Mouse (Mus musculus): ENCODE measurements around the gene Igf2bp1. TPM values are rescaled to one million over a fixed set of nuclear protein-coding genes. Genes with fewer than 3 reads are reported as not detected.

Gene Igf2bp1
- polyA plus RNA-seq, 1 experiment from 2014 or later: 4.3 TPM

DNA sequence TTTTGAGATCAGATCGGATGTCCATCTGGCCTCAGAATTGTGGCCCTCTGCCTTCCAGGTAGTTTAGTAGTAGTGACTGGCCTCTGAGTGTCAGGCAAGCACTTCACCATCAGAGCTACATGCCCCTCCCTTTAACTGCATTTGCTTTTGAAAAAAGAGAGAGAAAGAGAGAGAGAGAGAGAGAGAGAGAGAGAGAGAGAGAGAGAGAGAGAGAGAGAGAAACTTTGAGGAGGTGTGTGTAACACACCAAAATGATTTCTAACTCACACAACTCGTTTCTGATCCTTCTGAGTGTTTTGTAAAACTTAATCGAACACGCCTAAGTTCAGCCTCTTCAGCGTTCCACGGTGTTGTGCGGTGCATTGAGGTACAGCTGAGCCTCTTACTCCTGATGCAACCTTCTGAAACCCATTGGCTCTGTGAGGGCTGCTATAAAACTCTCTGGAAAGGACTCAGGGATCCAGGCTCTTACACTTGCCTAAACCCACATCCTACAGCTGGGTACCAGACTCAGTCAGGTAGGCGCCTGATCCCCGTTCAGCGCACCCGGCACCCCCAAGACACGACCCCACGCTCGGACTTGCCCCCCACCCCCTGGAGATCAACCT lies 91.7 kb downstream of the Igf2bp1 start:
- Histone ChIP-seq H3K9me3 (ENCODE audit: control insufficient read depth, low read length) (no peaks in the 10 kb centered on the region), H3K27ac (replicated peaks) (no peak overlapping the region), H3K36me3 (ENCODE audit: control insufficient read depth, insufficient read depth, low read length) (no peaks in the 10 kb centered on the region), H3K4me2 (replicated peaks; ENCODE audit: low read depth) (peak overlapping the region; percentile 44), H3K4me3 (ENCODE audit: low read depth, low read length) (peak overlapping the region; percentile 26), H3K27me3 (ENCODE audit: control insufficient read depth, insufficient read depth, low read length) (peaks cover 8% of the 10 kb centered on the region), H3K4me1 (replicated peaks; ENCODE audit: control insufficient read depth, insufficient read depth) (0 out of 2 replicates have a peak, but pooled peaks cover 3% of the 10 kb centered on the region), H3K9ac (ENCODE audit: low read length) (no peak overlapping the region)
- no peak for ATAC-seq (ENCODE audit: low FRiP score, low TSS enrichment)
- 7% methylated on average over 14 of the region's 14 CpGs for WGBS
- TF ChIP-seq EP300 (optimal IDR thresholded peaks at IDR 0.05) (no peak), CTCF (IDR thresholded peaks at IDR 0.05; ENCODE audit: low read depth) (no peak)
- no peak for DNase-seq (ENCODE audit: low spot score)

GRCm38 (mm10) chr11:95911579-95911978 lies 94.2 kb downstream of the Igf2bp1 start:
- no peaks in the 10 kb centered on the region for H3K9me3 ChIP-seq (ENCODE audit: control insufficient read depth, low read length)
- H3K27me3 ChIP-seq (ENCODE audit: control insufficient read depth, insufficient read depth, low read length): peaks cover 8% of the 10 kb centered on the region
- 16% methylated on average over 6 of the region's 7 CpGs for WGBS
- H3K4me1 ChIP-seq (replicated peaks; ENCODE audit: control insufficient read depth, insufficient read depth): 0 out of 2 replicates have a peak, but pooled peaks cover 3% of the 10 kb centered on the region
- no peak overlapping the region for H3K9ac ChIP-seq (ENCODE audit: low read length)
- H3K4me2 ChIP-seq (replicated peaks; ENCODE audit: low read depth): no peak overlapping the region
- ATAC-seq (ENCODE audit: low FRiP score, low TSS enrichment) (peak; percentile 53; the same call in 1 of the 2 replicates), DNase-seq (ENCODE audit: low spot score) (peak; percentile 24)
- TF ChIP-seq CTCF (IDR thresholded peaks at IDR 0.05; ENCODE audit: low read depth) (no peak), EP300 (optimal IDR thresholded peaks at IDR 0.05) (no peak)
- H3K27ac ChIP-seq (replicated peaks): no peak overlapping the region
- H3K36me3 ChIP-seq (ENCODE audit: control insufficient read depth, insufficient read depth, low read length): no peaks in the 10 kb centered on the region
- no peak overlapping the region for H3K4me3 ChIP-seq (ENCODE audit: low read depth, low read length)

- 89% methylated on average over 5 of the region's 5 CpGs for WGBS
- peaks cover 3% of the 10 kb centered on the region; the same call in 1 of the 2 replicates for H3K27me3 ChIP-seq (ENCODE audit: control insufficient read depth, insufficient read depth, low read length)
- TF ChIP-seq EP300 (optimal IDR thresholded peaks at IDR 0.05) (no peak), CTCF (IDR thresholded peaks at IDR 0.05; ENCODE audit: low read depth) (no peak)
- ATAC-seq (ENCODE audit: low FRiP score, low TSS enrichment) (no peak), DNase-seq (ENCODE audit: low spot score) (no peak)
- no peaks in the 10 kb centered on the region for H3K9me3 ChIP-seq (ENCODE audit: control insufficient read depth, low read length)
- no peak overlapping the region for H3K9ac ChIP-seq (ENCODE audit: low read length)
- no peaks in the 10 kb centered on the region for H3K4me1 ChIP-seq (replicated peaks; ENCODE audit: control insufficient read depth, insufficient read depth)
- no peak overlapping the region for H3K27ac ChIP-seq (replicated peaks)
- no peak overlapping the region for H3K4me2 ChIP-seq (replicated peaks; ENCODE audit: low read depth)
- H3K36me3 ChIP-seq (ENCODE audit: control insufficient read depth, insufficient read depth, low read length): no peaks in the 10 kb centered on the region
- H3K4me3 ChIP-seq (ENCODE audit: low read depth, low read length): no peak overlapping the region
These were observed 97.8 kb downstream of the Igf2bp1 start for GRCm38 (mm10) chr11:95907805-95908524.

Small RNA genes within 50 kb of the gene (microRNA-seq; reads per million reads assigned to microRNA genes)
- gene Mir3063: not detected

Other genes with a start within 250 kb of the Igf2bp1 start
- gene Phospho1, start 181.4 kb downstream of the Igf2bp1 start, polyA plus RNA-seq (2015; fragmentation: Nextera tagmentation; extraction: Ambion mirVana): 0.40 and 0.45 TPM in 2 replicates
- gene Gngt2, start 168.7 kb downstream of the Igf2bp1 start, polyA plus RNA-seq (2015; fragmentation: Nextera tagmentation; extraction: Ambion mirVana): 11.1 and 12.5 TPM in 2 replicates
- gene Abi3, start 163.5 kb downstream of the Igf2bp1 start, polyA plus RNA-seq (2015; fragmentation: Nextera tagmentation; extraction: Ambion mirVana): 3.6 and 4.2 TPM in 2 replicates
- gene B4galnt2, start 91.0 kb downstream of the Igf2bp1 start, polyA plus RNA-seq (2015; fragmentation: Nextera tagmentation; extraction: Ambion mirVana): 3.6 and 4.6 TPM in 2 replicates
- 1.8 and 3.2 TPM in 2 replicates for gene Gip, start 18.6 kb upstream of the Igf2bp1 start, polyA plus RNA-seq (2015; fragmentation: Nextera tagmentation; extraction: Ambion mirVana)
- 76.0 and 83.0 TPM in 2 replicates for gene Snf8, start 28.9 kb upstream of the Igf2bp1 start, polyA plus RNA-seq (2015; fragmentation: Nextera tagmentation; extraction: Ambion mirVana)
- 26.4 and 28.7 TPM in 2 replicates for gene Ube2z, start 59.4 kb upstream of the Igf2bp1 start, polyA plus RNA-seq (2015; fragmentation: Nextera tagmentation; extraction: Ambion mirVana)
- 1,003 and 1,182 TPM in 2 replicates for gene Atp5g1, start 69.7 kb upstream of the Igf2bp1 start, polyA plus RNA-seq (2015; fragmentation: Nextera tagmentation; extraction: Ambion mirVana)
- gene Calcoco2, start 106.0 kb upstream of the Igf2bp1 start, polyA plus RNA-seq (2015; fragmentation: Nextera tagmentation; extraction: Ambion mirVana): not detected in 2 replicates
- 0.12 and 0.13 TPM in 2 replicates for gene Ttll6, start 127.8 kb upstream of the Igf2bp1 start, polyA plus RNA-seq (2015; fragmentation: Nextera tagmentation; extraction: Ambion mirVana)
- gene Hoxb13, start 188.4 kb upstream of the Igf2bp1 start, polyA plus RNA-seq (2015; fragmentation: Nextera tagmentation; extraction: Ambion mirVana): not detected in 2 replicates